Mouse (Mus musculus) hindbrain, embryonic 14.5 days (tissue): ENCODE measurements around the gene Selenoh. TPM values are rescaled to one million over a fixed set of nuclear protein-coding genes. Genes with fewer than 3 reads are reported as not detected.

Experiments
- ATAC-seq: fragments of 200-750 bp; cut with Nextera tagmentation; 2 replicates; pipeline ENCODE4 v1.8.0; 2017; ENCODE audit warnings: moderate number of reproducible peaks, mild to moderate bottlenecking, moderate TSS enrichment, moderate library complexity; ENCODE audit not compliant: low FRiP score
- DNase-seq: peaks from one replicate; pipeline ENCODE4 v3.0.0-alpha.2; 2015; ENCODE audit warnings: low spot score
- H3K27ac ChIP-seq: fragments of 300-500 bp; sonication (generic); 2 replicates; pipeline ENCODE4 v1.5.1; 2014; ENCODE audit warnings: mild to moderate bottlenecking, moderate library complexity
- H3K27me3 ChIP-seq: fragments of 300-500 bp; sonication (generic); 2 replicates; pipeline ENCODE4 v1.6.1; 2014; ENCODE audit warnings: mild to moderate bottlenecking, low read length, mixed read lengths; ENCODE audit not compliant: control insufficient read depth, insufficient read depth
- H3K36me3 ChIP-seq: fragments of 300-500 bp; sonication (generic); replicated peaks from 2 replicates; pipeline ENCODE4 v1.6.1; 2014; ENCODE audit not compliant: control insufficient read depth, insufficient read depth
- H3K4me1 ChIP-seq: fragments of 300-500 bp; sonication (generic); replicated peaks from 2 replicates; pipeline ENCODE4 v1.6.1; 2014; ENCODE audit warnings: antibody characterized with exemption, low read length, mixed read lengths; ENCODE audit not compliant: control insufficient read depth, insufficient read depth
- H3K4me2 ChIP-seq: fragments of 300-500 bp; sonication (generic); replicated peaks from 2 replicates; pipeline ENCODE4 v1.6.1; 2014; ENCODE audit warnings: mild to moderate bottlenecking, moderate library complexity
- H3K4me3 ChIP-seq: fragments of 300-500 bp; sonication (generic); replicated peaks from 2 replicates; pipeline ENCODE4 v1.5.1; 2014; ENCODE audit warnings: mild to moderate bottlenecking, low read length
- H3K9ac ChIP-seq: fragments of 300-500 bp; sonication (generic); 2 replicates; pipeline ENCODE4 v1.6.1; 2014
- H3K9me3 ChIP-seq: fragments of 300-500 bp; sonication (generic); 2 replicates; pipeline ENCODE4 v1.6.1; 2016; ENCODE audit warnings: low read length; ENCODE audit not compliant: control insufficient read depth
- WGBS: fragments of 180-500 bp; shearing (Covaris S2); extraction: QIAGEN DNeasy Blood & Tissue Kit; methylation state at CpG from one replicate; pipeline ENCODE4 v1.1.7; 2014; 5-methylcytosine and 5-hydroxymethylcytosine counted together
- polyA plus RNA-seq: library from polyadenylated mRNA; unstranded; fragments of >200 nt; fragmentation: Nextera tagmentation; extraction: Ambion mirVana; gene quantifications from 2 replicates; pipeline ENCODE4 v1.2.1, GENCODE M21; 2014

Selenoh gene
- polyA plus RNA-seq, 1 experiment from 2014 or later, result 196 TPM

DNA sequence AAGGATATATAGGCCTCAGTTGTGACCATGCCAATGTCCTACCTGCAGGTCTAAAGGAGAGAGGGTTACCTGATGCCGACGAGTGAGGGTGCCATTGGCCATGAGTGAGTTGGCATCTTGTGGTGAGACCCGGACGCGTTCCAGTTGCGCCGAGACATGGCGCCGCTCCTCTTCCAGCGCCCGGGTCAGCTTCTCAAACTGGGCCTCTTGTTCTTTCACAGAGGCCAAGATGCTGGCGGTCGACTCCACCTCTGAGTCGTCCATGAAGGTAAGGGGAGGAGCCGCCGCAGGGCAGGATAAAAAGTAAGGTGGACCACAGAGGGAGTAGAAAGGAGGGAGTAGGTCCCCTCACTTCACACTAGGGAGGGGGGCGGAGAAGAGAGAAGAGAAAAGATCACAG, 46.4 kb downstream of the Selenoh start:
- ATAC-seq (no peak), DNase-seq (no peak)
- H3K27ac ChIP-seq, result no peak overlapping the region
- WGBS, result 96% methylated on average over 17 of the region's 17 CpGs
- no peak overlapping the region for H3K9ac ChIP-seq
- H3K9me3 ChIP-seq, result no peaks in the 10 kb centered on the region
- H3K36me3 ChIP-seq, result peaks cover 55% of the 10 kb centered on the region
- H3K4me2 ChIP-seq, result no peak overlapping the region
- H3K27me3 ChIP-seq, result no peaks in the 10 kb centered on the region
- H3K4me1 ChIP-seq, result no peaks in the 10 kb centered on the region
- no peak overlapping the region for H3K4me3 ChIP-seq

- no peaks in the 10 kb centered on the region for H3K27me3 ChIP-seq
- no peak for DNase-seq
- no peak overlapping the region for H3K9ac ChIP-seq
- H3K27ac ChIP-seq, result no peak overlapping the region
- no peak overlapping the region for H3K4me3 ChIP-seq
- H3K4me2 ChIP-seq, result no peak overlapping the region
- 93% methylated on average over 3 of the region's 3 CpGs for WGBS
- ATAC-seq, result no peak
- H3K36me3 ChIP-seq, result peaks cover 61% of the 10 kb centered on the region
- H3K4me1 ChIP-seq, result no peaks in the 10 kb centered on the region
- H3K9me3 ChIP-seq, result no peaks in the 10 kb centered on the region
These were observed 47.0 kb downstream of the Selenoh start for GRCm38 (mm10) chr2:84623428-84624119.

DNA sequence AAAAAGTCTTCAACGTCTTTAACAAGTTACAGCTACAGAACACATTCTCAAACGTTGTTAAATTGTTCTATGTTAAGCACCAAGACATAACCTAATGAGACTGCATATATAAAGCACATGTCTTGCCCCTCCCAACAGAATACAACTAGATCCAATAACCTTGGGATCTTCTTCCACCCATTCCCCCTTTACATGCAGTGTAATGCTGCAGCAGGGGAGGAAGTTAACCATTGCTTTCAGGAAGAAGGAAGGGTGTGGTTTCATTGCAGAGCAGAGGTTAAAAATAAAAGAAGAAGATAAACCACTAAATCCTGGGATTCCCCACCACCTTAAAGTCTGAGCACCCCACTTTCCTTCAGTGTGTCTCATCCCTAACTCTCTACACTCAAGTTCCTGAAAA, 47.9 kb downstream of the Selenoh start:
- H3K27me3 ChIP-seq, result no peaks in the 10 kb centered on the region
- H3K36me3 ChIP-seq, result peaks cover 65% of the 10 kb centered on the region
- no peaks in the 10 kb centered on the region for H3K4me1 ChIP-seq
- DNase-seq (no peak), ATAC-seq (no peak)
- H3K9me3 ChIP-seq, result no peaks in the 10 kb centered on the region
- no peak overlapping the region for H3K9ac ChIP-seq
- H3K4me2 ChIP-seq, result no peak overlapping the region
- no peak overlapping the region for H3K27ac ChIP-seq
- WGBS, result 78% methylated on average over 2 of the region's 2 CpGs
- H3K4me3 ChIP-seq, result no peak overlapping the region

DNA sequence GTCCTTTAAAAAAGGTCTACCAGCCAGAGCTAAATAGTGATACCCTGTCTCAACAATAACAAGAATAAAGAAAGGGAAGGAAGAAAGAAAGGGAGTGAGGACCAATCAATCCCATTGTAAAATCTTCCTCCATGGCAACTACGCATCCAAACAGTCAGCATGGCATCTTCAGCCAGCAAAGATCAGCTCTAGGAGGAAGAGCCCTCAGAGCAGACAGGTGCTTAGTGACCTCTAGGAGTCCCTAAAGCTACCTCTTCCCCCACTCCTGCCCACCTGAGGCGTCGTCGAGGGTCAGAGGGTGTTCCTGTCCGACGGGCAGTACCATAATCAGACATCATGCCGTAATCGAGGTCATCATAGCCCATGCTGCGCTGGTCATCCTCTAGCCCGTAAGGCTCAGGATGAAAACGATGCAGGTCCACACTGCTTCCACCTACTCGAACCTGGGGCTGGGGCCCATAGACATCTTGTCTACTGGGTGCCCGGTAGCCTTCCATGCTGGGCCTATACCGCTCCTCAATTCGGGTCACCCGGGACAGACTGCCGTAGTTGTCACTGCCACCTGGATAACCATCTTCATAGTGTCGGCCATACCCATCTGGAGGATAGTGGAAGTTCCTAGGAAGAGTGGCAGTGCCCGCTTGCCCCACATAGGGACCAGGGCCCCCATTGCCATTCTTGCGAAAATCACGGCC, 50.8 kb downstream of the Selenoh start:
- H3K36me3 ChIP-seq, result peaks cover 93% of the 10 kb centered on the region
- ATAC-seq (no peak), DNase-seq (no peak)
- H3K4me2 ChIP-seq, result no peak overlapping the region
- no peaks in the 10 kb centered on the region for H3K9me3 ChIP-seq
- H3K9ac ChIP-seq, result no peak overlapping the region
- WGBS, result 96% methylated on average over 21 of the region's 21 CpGs
- no peak overlapping the region for H3K4me3 ChIP-seq
- H3K4me1 ChIP-seq, result no peaks in the 10 kb centered on the region
- H3K27me3 ChIP-seq, result no peaks in the 10 kb centered on the region
- no peak overlapping the region for H3K27ac ChIP-seq

Other genes with a start within 250 kb of the Selenoh start
- gene Calcrl, start 245.4 kb downstream of the Selenoh start, polyA plus RNA-seq, result 22.3 and 23.1 TPM in 2 replicates
- 19.0 and 20.4 TPM in 2 replicates for gene Tfpi, start 194.0 kb downstream of the Selenoh start, polyA plus RNA-seq
- 30.7 and 34.8 TPM in 2 replicates for gene Ctnnd1, start 20.0 kb downstream of the Selenoh start, polyA plus RNA-seq
- 0.16 and 0.40 TPM in 2 replicates for gene Btbd18, start 11.7 kb downstream of the Selenoh start, polyA plus RNA-seq
- gene Gm28635, start 7.3 kb upstream of the Selenoh start, polyA plus RNA-seq, result not detected in 2 replicates
- 59.3 and 61.3 TPM in 2 replicates for gene Med19, start 7.6 kb upstream of the Selenoh start, polyA plus RNA-seq
- gene Tmx2, start 8.4 kb upstream of the Selenoh start, polyA plus RNA-seq, result 316 and 341 TPM in 2 replicates
- gene Zdhhc5, start 44.4 kb upstream of the Selenoh start, polyA plus RNA-seq, result 21.9 and 22.5 TPM in 2 replicates
- gene Clp1, start 56.6 kb upstream of the Selenoh start, polyA plus RNA-seq, result 21.3 and 22.3 TPM in 2 replicates
- gene Ypel4, start 63.3 kb upstream of the Selenoh start, polyA plus RNA-seq, result 12.5 and 13.1 TPM in 2 replicates
- gene Gm19426, start 72.9 kb upstream of the Selenoh start, polyA plus RNA-seq, result 2.9 and 3.4 TPM in 2 replicates
- gene Serping1, start 104.7 kb upstream of the Selenoh start, polyA plus RNA-seq, result 36.2 and 36.3 TPM in 2 replicates
- gene Ube2l6, start 128.1 kb upstream of the Selenoh start, polyA plus RNA-seq, result 18.6 and 24.0 TPM in 2 replicates
- gene Smtnl1, start 151.9 kb upstream of the Selenoh start, polyA plus RNA-seq, result not detected in 2 replicates
- 75.8 and 83.3 TPM in 2 replicates for gene Timm10, start 156.2 kb upstream of the Selenoh start, polyA plus RNA-seq
- 1.5 and 1.6 TPM in 2 replicates for gene Slc43a1, start 168.1 kb upstream of the Selenoh start, polyA plus RNA-seq
- 3.8 and 4.5 TPM in 2 replicates for gene Rtn4rl2, start 215.9 kb upstream of the Selenoh start, polyA plus RNA-seq